Mouse (Mus musculus): ENCODE measurements around the gene Agtrap. TPM values are rescaled to one million over a fixed set of nuclear protein-coding genes. Genes with fewer than 3 reads are reported as not detected.
A peak's percentile ranks its signal among the peaks of the same experiment; 100 is the strongest.

Agtrap gene
- polyA plus RNA-seq, 1 experiment: 15.4 TPM

DNA sequence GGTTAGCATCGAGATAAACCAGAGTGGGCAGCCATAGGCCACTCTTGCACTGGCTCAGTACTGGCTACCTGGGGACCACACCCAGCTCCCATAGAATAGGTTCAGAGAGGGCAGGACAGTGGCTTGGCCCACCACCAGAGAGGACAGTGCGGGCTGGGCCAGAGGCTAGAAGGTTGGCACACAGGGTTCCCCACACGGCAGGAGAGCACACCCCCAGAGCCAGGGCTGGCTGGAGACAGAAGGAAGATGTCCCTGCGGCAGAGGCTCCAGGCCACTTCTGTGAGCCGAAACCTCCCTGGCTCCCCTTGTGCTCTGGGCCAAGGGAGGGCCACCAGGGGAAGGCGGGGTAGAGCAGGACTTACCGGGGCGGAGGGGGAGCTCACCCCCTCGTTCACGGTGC is 6.6 kb downstream of the Agtrap start:
- WGBS: 90% methylated on average over 10 of the region's 10 CpGs
- no peak for DNase-seq (ENCODE audit: low read depth, low spot score)

DNA sequence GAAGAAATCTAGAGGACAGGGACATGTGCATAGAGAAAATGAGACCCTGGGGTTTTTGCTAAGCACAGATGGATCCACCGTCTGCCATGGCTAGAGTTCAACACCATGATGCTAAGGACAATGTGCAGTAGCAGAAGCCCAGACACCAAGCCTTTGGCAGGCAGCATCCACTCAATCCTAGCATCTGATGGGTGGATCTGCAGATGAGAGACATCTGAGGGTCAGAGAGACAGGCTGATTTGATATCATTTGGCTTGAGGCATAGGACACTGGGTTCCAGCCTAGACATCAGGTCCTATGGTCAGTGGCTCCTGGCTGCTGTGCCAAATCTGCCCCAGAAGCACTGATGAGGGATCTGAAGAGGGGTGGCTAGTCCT is 7.2 kb downstream of the Agtrap start:
- no peak for DNase-seq (ENCODE audit: low read depth, low spot score)
- 94% methylated on average over 1 of the region's 1 CpGs for WGBS

DNA sequence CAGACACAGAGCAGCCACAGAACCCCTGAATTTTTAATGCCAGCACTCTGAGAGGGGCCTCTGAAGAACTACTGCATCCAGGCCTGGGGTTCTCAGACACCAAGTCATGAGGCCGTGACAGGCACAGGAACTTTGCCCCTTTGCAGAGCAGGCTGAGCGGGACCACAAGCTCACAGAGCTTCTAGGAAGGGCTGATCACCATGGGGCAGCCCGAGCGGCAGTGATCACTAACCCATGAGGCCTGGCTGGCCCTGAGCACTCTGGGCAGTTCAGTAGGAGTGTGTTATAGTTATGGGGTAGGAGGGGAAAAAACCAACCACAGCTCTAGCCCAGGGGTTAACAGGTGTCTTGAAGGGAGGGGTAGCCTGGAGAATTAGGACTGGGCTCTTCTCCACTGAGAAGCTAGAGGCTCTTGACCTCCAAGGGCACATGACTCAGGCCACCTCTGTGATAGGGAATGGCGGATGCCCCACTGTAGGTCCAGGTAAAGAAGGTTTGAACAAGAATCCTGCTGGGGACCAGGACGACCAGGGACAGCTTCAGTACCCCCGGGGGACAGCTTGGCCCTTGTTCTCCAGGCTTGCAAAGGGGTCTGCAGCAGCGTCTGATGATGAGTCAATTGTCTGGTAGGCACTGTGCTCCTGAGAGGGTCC is 7.8 kb downstream of the Agtrap start:
- 90% methylated on average over 8 of the region's 8 CpGs for WGBS
- no peak for DNase-seq (ENCODE audit: low read depth, low spot score)

DNA sequence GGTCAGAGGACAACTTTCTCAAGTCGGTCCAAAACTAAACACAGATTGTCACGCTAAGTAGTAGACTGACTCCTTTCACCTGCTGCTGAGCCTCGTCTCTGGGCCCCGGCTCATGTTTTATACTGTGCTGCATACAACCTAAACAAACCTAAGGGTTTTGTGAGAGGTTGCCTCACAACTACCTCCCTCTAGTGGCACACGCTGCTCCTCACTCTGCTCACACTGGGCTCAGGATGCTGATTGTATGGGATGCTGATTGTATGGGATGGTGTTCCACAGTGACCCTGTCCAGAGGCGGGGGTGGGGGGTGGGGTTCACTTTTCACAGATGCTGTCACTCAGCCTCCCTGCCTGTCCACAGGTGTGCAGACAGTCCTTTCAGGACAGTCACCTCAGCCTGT is 8.6 kb downstream of the Agtrap start:
- DNase-seq (ENCODE audit: low read depth, low spot score): no peak
- 66% methylated on average over 6 of the region's 6 CpGs for WGBS

DNA sequence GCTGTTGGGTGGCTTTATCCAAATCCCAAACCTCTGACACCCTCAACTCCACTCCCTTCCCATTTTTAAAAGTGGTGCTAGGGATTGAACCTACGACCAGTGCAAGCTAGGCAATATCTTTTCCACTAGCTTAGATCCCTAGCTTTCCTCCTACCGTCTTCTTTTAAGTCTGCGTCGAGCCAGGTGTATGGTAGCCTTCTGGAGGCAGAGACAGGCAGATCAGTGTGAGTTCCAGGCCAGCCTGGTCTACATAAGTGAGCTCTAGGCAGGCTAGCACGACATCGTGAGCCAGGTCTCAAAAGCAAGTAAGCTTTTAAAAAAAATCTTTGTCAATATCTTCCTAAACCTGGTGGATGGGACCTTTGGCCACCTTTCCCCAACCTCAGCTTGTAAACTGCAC is 11.9 kb downstream of the Agtrap start:
- no peak for DNase-seq (ENCODE audit: low read depth, low spot score)
- 78% methylated on average over 6 of the region's 6 CpGs for WGBS

DNA sequence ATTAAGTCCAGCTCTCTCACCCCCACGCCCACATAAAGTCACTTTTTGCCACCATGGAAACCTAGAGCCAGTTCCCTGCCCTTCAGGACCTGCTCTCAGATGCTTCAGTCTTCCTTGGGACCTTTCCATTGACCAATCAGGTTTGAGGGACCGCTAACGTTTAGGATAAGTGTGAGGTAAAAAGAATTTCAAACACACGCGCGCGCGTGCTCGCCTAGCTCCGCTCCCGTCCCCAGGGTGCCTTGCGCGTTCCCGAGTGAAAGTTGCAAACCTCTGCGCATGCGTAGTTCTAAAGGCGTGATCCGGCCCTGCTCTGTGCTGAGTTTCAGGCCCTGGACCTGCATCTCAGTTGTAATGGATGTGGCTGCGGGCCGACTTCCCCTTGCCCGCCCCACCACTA is 12.6 kb downstream of the Agtrap start:
- DNase-seq (ENCODE audit: low read depth, low spot score): peak; percentile 57
- WGBS: 31% methylated on average over 21 of the region's 21 CpGs

DNA sequence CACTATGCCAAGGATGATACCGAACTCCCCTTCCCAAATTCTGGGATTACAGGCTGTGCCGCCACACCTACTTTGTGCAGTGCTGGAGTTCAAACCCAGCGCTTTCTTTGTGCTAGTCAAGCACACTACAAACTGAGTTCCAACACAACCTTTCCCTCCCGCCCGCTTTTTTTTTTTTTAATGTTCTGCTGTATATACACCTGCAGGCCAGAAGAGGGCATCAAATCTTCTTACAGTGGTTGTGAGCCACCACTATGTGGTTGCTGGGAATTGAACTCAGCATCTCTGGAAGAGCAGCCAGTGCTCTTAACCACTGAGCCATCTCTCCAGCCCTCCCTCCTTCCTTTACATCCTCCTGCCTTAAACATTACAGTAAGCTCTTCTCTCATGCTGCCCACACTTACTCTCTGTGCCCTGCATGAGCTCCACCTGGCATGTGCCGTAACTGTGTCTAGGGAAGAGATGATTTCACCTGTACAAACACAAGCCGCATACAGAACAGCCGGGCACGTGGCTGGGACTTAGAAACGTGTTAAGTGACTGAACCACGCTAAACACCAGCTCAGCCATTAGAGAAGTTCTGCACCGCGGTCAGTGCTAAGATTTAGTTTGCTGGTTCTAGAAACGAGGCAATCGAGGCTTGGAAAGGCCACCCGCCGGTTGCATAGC is 13.2 kb downstream of the Agtrap start:
- no peak for DNase-seq (ENCODE audit: low read depth, low spot score)
- WGBS: 27% methylated on average over 17 of the region's 17 CpGs

DNA sequence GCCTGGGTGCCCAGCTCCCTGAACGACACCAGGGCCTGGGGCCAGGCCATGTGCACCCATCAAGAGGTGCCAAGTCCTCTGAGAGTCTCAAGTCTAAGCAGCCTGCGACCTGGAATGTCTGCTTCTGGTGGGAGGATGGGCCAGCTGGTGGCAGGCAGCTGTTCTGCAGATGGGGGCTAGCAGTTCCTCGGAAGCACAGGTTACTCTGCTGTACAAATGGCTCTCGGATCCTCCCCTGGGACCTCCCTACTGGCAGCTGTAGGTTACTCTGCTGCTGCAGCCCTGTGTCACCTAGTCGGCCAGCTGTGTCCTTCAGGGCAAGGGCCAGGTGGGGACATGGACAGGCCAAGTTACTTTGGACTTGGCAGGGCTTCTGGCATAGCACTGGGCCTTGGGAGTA is 16.3 kb downstream of the Agtrap start:
- no peak for DNase-seq (ENCODE audit: low read depth, low spot score)

DNA sequence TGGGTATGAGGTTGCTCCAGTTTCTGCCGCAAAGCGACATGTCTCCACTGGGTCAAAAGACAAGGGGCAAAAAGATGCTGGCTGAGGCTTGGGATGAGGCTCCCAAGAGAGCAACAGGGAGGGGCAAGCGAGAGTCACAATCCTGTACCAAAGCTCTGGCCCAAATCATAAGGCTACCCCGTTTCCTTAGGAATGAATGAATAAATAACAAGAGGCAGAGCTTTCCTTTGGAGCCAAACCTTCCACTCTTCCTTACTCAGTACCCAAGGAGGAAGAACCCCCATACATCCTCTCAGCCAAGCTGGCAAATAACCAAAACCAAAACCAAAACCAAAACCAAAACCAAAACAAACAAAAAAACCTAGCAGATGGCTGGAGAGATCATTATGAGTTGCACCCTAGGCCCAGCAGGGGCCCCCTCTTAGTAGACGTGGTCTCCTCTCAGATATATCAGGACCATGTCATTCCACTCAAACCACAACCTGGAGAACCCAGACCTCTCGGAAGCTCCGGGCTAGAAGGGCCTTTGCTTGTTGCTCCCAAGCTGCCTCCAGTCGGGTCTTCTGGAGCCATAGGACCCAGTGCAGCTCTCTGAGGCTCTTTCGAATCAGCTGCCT is 18.1 kb downstream of the Agtrap start:
- 80% methylated on average over 9 of the region's 9 CpGs for WGBS
- DNase-seq (ENCODE audit: low read depth, low spot score): no peak

More for the DNA sequence above, 16.3 kb downstream of the Agtrap start:
- WGBS: 64% methylated on average over 5 of the region's 5 CpGs

DNA sequence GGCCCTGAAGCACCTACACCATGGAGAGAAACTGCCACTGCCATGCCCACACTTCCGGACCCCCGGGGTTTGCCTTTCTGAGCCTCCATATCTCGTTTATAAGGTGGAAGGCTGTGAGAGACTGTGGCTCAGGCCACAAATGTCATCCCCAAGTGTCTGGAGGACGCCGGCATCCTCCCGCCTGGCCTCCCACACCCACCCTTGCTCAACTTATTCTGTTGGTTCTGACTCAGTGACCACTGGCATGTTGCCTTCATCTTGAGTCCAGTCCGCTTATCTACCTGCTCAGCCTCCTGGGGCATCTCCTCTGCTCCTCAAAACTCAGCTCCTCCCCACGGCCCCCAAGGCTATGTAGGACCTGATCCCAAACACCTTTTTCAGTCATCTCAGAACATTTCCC is 20.5 kb downstream of the Agtrap start:
- 88% methylated on average over 8 of the region's 8 CpGs for WGBS
- DNase-seq (ENCODE audit: low read depth, low spot score): no peak

DNA sequence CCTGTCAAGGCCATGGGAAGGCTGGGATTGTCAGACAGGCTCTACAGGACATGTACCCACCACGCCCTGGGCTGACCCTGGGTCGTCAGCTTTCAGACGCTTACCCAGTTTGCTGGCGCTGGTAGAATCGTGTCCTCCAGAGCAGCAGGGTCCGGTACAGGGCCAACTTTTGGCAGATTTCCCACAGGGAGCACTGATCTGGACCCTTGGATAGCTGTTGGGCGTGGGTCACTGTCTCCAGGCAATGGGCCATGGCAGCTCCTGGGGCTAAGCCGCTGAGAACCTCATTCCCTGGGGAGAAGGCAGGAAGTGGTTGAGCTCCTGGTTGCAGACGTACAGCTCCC is 21.5 kb downstream of the Agtrap start:
- no peak for DNase-seq (ENCODE audit: low read depth, low spot score)
- WGBS: 58% methylated on average over 9 of the region's 9 CpGs

DNA sequence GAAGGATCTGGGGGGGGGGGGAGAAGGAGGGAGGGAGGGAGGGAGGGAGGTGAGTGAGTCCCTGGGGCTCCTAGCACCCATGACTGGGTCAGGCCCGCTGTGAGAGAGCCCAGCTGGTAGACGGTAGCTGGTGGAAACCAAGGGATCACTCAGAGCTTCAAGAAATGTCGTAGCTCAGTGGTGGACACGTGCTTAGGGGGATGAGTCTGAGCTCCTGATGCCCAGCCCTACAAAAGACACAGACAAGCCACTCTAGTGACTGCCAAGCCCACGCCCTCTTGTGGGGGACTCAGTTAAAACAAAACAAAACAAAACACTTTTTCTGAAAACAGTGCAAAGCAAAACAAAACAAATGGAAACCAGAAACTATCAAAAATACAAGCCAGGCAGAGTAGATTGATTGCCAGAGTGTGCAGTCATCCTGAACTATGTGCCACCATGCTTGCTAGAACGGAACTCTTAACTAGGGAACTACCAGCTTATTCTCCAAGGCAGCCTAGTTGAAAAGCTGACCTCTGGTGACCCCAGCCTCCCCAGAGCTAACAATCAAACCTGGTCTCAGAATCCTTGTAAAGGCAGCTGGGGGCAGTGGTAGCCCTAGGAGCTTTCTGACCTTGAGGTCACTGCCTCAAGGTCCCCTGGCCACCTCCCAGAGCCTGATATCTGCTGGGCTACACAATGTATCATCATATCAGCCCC is 22.0 kb downstream of the Agtrap start:
- DNase-seq (ENCODE audit: low read depth, low spot score): no peak
- WGBS: 45% methylated on average over 6 of the region's 6 CpGs

DNA sequence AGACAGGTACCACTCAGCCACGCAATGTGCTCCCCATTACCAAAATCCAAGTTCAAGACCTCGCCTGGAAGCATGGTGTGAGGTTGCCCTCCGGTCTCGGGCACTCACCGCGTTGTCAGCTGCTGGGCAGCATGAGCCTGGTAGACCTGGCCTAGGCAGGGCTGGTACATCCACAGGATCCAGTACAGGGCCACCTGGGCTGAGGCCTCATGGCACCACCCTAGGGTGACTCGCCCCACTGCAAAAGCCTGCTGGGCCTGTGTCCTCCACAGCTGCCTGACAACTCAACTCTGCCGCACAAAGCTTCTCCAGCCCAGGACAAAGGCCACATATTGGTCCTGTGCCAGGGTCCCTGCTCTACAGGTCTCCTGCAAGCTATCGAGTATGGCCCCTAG is 26.7 kb downstream of the Agtrap start:
- 75% methylated on average over 9 of the region's 9 CpGs for WGBS
- DNase-seq (ENCODE audit: low read depth, low spot score): no peak

DNA sequence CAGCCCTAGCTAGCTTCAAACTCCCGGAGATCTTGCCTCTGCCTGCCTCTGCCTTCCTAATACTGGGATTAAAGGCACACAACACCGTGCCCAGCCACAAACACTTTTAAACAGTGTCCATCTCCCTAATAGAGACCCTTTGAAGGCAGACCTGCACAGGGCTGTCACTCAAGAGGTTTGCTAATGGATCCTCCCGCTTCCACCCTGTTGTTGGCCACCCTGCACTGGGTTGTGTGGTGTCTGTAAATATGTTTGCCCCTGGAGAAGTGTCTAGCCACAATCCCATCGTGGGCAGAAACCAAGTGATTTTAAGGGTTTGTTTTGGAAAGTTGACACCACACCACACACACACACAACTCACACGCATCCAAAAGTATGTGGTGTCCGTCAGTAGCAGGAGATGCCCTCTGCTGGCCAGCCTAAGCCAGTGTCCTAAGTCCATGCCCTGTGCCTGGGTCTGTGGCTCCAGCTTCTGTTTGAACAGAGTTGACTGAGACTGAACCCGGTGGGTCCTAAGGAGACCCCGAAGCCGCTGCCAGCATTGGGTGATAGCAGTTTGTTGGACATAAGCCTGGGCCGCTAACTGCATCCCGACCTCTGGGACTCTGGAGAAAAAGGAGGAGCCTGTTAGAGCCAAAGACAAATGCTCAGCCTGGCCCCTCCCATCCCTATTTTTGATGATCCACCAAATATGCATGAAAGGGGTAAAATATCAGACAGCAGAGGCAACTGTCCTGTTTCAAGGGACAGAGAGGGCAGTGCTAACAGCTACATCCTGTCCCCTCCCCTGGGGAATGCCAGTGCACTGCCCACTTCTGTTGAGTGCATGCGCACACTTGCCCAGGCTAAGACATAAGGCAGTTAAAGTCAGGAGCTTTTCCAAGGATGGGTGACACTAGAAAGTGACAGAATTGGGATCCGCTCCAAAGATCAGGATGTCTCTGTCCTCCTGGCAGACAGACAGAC is 27.4 kb downstream of the Agtrap start:
- 41% methylated on average over 13 of the region's 13 CpGs for WGBS
- DNase-seq (ENCODE audit: low read depth, low spot score): no peak

DNA sequence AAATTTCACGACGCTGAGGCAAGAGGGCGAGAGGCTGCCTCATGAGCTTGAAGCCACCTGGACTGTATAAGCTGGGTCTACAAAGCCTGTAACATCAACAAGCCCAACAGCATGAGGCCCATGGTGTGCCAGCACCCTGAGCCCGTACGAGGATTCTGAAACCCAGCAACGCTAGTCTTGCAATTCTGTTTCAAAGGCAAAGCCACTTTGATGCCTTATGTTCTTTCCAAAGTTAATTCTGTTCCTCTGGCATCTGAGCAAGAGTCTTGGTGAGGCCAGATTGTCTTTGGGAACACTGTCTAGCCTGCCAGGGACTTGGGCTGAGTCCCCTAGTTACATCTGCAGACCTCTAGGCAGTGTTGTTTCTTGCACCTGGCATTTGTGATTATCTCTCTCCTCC is 28.8 kb downstream of the Agtrap start:
- 88% methylated on average over 6 of the region's 6 CpGs for WGBS
- DNase-seq (ENCODE audit: low read depth, low spot score): no peak

DNA sequence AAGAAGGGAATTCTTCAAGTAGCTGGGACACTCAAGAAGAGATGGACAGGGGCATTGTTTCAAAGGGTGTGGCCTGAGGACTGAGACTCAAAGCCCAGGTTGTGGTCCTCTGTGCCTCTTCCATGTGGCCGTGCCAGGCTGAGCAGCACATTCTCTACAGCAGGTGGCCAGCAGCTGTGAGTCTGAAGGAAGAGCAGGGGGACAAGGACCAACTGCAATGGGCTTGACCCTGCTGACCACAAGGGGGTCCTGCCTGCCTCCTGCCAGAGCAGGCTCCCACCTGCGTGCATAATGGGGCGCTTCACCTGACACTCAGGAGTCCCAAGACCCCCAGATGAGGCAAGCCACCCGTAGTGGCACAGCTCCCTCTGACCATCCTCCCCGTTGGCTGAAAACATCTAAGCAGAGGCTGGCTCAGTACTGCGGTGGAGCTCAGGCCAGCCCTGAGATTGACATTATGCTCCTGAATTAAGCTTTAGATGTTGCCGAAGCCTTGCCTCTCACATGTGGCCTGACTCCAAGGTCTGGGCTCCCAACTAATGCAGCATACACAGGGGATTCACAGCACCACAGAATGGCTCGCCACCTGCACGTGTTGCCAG is 29.5 kb downstream of the Agtrap start:
- no peak for DNase-seq (ENCODE audit: low read depth, low spot score)
- 92% methylated on average over 9 of the region's 9 CpGs for WGBS

DNA sequence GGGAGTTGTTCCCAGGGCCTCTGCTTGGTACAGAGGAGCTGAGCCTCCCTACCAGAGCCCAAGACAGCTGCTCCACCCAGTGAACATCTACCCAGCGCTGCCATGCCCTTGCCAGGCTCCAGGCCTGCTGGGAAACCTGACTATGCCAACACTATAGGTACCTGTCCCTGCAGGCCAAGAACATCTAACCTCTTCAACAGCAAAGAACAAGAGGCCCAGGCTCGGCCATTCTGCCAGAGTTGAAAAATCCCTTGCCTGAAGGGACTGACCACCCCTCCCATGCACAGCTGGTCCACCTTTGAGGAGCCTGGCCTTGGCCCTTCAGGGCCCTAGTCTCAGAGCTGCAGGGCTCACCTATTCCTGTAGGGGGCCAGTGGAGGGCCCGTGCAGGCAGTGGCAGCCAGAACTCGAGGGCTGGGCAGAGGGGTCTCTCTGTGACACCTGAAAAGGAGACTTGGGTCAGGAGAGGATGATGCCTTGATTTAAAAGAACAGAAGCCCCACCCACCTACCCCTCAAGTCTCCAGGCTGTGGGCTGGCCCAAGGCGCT is 30.1 kb downstream of the Agtrap start:
- WGBS: 78% methylated on average over 5 of the region's 5 CpGs
- DNase-seq (ENCODE audit: low read depth, low spot score): no peak

DNA sequence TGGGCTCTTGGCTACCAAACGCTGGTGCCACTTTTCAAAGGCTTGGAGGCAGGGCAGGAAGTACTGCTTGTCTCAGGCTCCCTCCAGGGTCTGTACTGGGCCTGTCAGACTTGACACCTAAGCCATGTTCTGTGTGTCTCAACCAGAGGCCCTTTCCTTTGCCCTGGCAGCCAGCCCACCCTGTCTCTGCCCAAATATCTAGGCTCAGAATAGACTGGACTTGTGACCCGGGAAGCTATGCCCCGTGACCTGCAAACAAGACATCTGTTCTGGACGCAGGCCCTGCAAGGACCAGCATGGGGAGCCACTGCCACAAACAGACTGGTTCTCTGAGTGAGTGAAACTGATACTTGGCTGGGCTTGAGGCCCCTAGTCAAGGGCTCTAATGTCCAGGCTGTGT is 31.0 kb downstream of the Agtrap start:
- 81% methylated on average over 4 of the region's 4 CpGs for WGBS
- no peak for DNase-seq (ENCODE audit: low read depth, low spot score)

DNA sequence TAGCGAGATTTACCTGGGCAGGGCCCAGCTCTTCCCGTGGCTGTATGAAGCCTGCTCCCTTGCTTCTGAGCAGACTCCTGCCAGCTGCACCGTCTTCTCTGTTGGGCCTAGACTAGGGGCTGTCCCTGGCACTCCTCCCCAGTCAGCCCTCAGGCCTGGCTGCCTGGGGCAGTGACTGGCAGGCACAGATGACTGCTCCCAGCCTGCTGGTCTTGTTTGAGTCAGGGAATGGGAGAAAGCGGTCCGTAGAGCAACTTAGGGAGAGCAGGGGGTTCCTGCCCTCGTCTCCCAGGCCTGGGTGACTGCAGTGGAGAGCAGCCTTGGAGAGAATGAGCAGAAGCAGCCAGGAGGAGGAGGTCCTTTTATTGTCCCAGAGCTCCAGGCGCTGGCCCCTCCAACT is 31.6 kb downstream of the Agtrap start:
- WGBS: 86% methylated on average over 7 of the region's 7 CpGs

More for the DNA sequence above, 31.6 kb downstream of the Agtrap start:
- no peak for DNase-seq (ENCODE audit: low read depth, low spot score)
